Mouse (Mus musculus) thymus, postnatal 25 days (tissue): ENCODE results near the gene Cela1.

Experiments used
- DNase-seq: peaks from one replicate; pipeline ENCODE4 v3.0.0; 2022

The Cela1 gene

GRCm38 (mm10) chr15:100687430-100687971 lies at the start of gene Cela1:
Gene Cela1, minus strand, starts transcription at chr15:100687921.
- no peak for DNase-seq

GRCm38 (mm10) chr15:100735953-100736300 lies 48.2 kb upstream of the Cela1 start:
- no peak for DNase-seq

GRCm38 (mm10) chr15:100735095-100735952 lies 47.6 kb upstream of the Cela1 start:
- no peak for DNase-seq

- DNase-seq = peak; percentile 76
Observed at GRCm38 (mm10) chr15:100732580-100732979, 44.9 kb upstream of the Cela1 start.

GRCm38 (mm10) chr15:100731081-100731480 lies 43.4 kb upstream of the Cela1 start:
- no peak for DNase-seq

GRCm38 (mm10) chr15:100729281-100729985 lies 41.7 kb upstream of the Cela1 start, which contains the start of gene Galnt6:
Gene Galnt6, minus strand, starts transcription at chr15:100729376.
- peak; percentile 76 for DNase-seq

GRCm38 (mm10) chr15:100728586-100728985 lies 40.9 kb upstream of the Cela1 start:
- no peak for DNase-seq

GRCm38 (mm10) chr15:100727834-100728233 lies 40.1 kb upstream of the Cela1 start:
- no peak for DNase-seq

GRCm38 (mm10) chr15:100726721-100727120 lies 39.0 kb upstream of the Cela1 start:
- no peak for DNase-seq

- no peak for DNase-seq
Observed at GRCm38 (mm10) chr15:100723505-100723904, 35.8 kb upstream of the Cela1 start.

- no peak for DNase-seq
Observed at GRCm38 (mm10) chr15:100722564-100722963, 34.8 kb upstream of the Cela1 start.

- no peak for DNase-seq
Observed at GRCm38 (mm10) chr15:100722026-100722425, 34.3 kb upstream of the Cela1 start.

GRCm38 (mm10) chr15:100721445-100721844 lies 33.7 kb upstream of the Cela1 start:
- DNase-seq = no peak

GRCm38 (mm10) chr15:100720066-100720465 lies 32.3 kb upstream of the Cela1 start:
- DNase-seq = peak; percentile 70

GRCm38 (mm10) chr15:100719217-100719616 lies 31.5 kb upstream of the Cela1 start:
- no peak for DNase-seq

GRCm38 (mm10) chr15:100718572-100718971 lies 30.9 kb upstream of the Cela1 start:
- no peak for DNase-seq

GRCm38 (mm10) chr15:100717933-100718332 lies 30.2 kb upstream of the Cela1 start:
- no peak for DNase-seq

GRCm38 (mm10) chr15:100715399-100715993 lies 27.8 kb upstream of the Cela1 start:
- DNase-seq = no peak

- no peak for DNase-seq
Observed at GRCm38 (mm10) chr15:100714470-100714869, 26.7 kb upstream of the Cela1 start.

GRCm38 (mm10) chr15:100710838-100711237 lies 23.1 kb upstream of the Cela1 start:
- no peak for DNase-seq

- DNase-seq = no peak
Observed at GRCm38 (mm10) chr15:100708433-100709078, 20.8 kb upstream of the Cela1 start.

- DNase-seq = peak; percentile 87
Observed at GRCm38 (mm10) chr15:100706226-100706625, 18.5 kb upstream of the Cela1 start.

GRCm38 (mm10) chr15:100705376-100705775 lies 17.7 kb upstream of the Cela1 start:
- no peak for DNase-seq
